ENCODE assay signal across 13 mouse cellular contexts in the genomic region with DNA sequence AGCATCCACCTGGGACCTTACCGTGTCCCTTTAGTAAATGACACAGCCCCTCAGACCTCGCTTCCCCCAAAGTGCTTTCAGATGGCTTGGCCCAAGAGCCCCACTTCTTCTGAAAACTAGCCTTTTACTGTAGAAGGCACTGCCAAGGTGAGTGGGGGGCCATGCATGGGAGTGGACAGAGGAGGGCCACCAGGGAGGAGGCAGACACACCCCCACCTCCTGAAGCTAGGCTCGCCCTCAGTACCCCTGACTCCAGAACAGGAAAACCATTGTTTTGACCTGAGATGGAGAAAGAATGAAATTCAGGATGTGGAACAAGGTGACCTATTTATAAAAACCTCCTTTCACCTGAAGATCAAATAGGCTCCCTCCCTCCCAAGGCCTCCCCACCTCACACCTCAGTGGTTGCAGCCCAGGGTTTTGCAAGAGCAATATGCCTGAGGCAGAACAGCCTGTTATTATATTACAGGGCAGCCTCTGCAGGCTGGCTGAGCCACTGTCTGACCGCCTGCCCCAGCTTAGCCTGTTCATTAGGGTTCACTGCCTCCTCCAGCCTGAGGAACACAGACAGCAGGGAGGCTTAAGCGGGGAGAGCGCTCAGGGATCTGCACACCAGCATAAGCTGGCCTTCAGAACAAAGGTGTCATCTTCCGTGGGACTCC. TPM values are rescaled to one million over a fixed set of nuclear protein-coding genes. Genes with fewer than 3 reads are reported as not detected.
DNase-seq lines count a peak whose midpoint lies in the region; ATAC-seq and TF ChIP-seq lines count a peak whose summit lies in the region.
"Had no signal": no experiment of that assay in that cellular context is flagged by ENCODE, and none has a peak within 500 bp of the region (broad histone marks: within the 10 kb centered on the region; RNA-seq: fewer than 3 reads in every experiment).

No protein-coding gene starts in this region.

- no peak overlapping the region for H3K4me3 ChIP-seq in kidney, adult 2 months (ENCODE audit: insufficient read depth, low read depth, low read length)
- 0 out of 2 replicates have a peak overlapping the region, but pooled peaks have one; percentile 11 for H3K4me3 ChIP-seq in embryonic facial prominence, embryonic 10.5 days
- no peak overlapping the region for H3K4me3 ChIP-seq in limb, embryonic 13.5 days
- H3K4me3 ChIP-seq: heart, embryonic 13.5 days; liver, embryonic 15.5 days; megakaryocyte, embryonic 14.5 days had no signal

- H3K9me3 ChIP-seq in embryonic facial prominence, embryonic 10.5 days = no peaks in the 10 kb centered on the region
- H3K9me3 ChIP-seq in limb, embryonic 13.5 days = no peaks in the 10 kb centered on the region
- H3K9me3 ChIP-seq: heart, embryonic 13.5 days; liver, embryonic 15.5 days had no signal

- no peak for TF ChIP-seq POLR2A in kidney, adult 2 months (IDR thresholded peaks at IDR 0.05; ENCODE audit: low read depth, low read length)

- DNase-seq in kidney, adult 2 months = peak; percentile 45
- DNase-seq in kidney, adult 9 months = no peak
- DNase-seq in embryonic facial prominence, embryonic 10.5 days (ENCODE audit: low spot score) = peak; percentile 43
- DNase-seq in testis, postnatal 14 days (ENCODE audit: low spot score) = no peak
- no peak for DNase-seq in heart, postnatal 36 days
- DNase-seq: adrenal gland, adult 8-10 months; gastrocnemius, postnatal 25 days; right cerebral cortex, postnatal 25 days had no signal

- no peaks in the 10 kb centered on the region for H3K4me1 ChIP-seq in kidney, adult 2 months (ENCODE audit: control insufficient read depth, insufficient read depth, low read length)
- H3K4me1 ChIP-seq in embryonic facial prominence, embryonic 10.5 days = peaks cover 89% of the 10 kb centered on the region
- peaks cover 92% of the 10 kb centered on the region for H3K4me1 ChIP-seq in limb, embryonic 13.5 days
- H3K4me1 ChIP-seq: liver, embryonic 15.5 days had no signal

- no peaks in the 10 kb centered on the region for H3K27me3 ChIP-seq in kidney, adult 2 months (replicated peaks; ENCODE audit: control insufficient read depth, insufficient read depth, low read length)
- H3K27me3 ChIP-seq in embryonic facial prominence, embryonic 10.5 days (replicated peaks; ENCODE audit: low read depth, poor library complexity, severe bottlenecking) = no peaks in the 10 kb centered on the region
- H3K27me3 ChIP-seq in limb, embryonic 13.5 days = no peaks in the 10 kb centered on the region
- H3K27me3 ChIP-seq: liver, embryonic 15.5 days had no signal

- 72% methylated on average over 7 of the region's 7 CpGs for WGBS in kidney, adult 2 months
- WGBS in embryonic facial prominence, embryonic 10.5 days = 46% methylated on average over 7 of the region's 7 CpGs
- 41% methylated on average over 7 of the region's 7 CpGs for WGBS in limb, embryonic 13.5 days

- no peak for TF ChIP-seq CTCF in kidney, adult 2 months (conservative IDR thresholded peaks at IDR 0.05; ENCODE audit: insufficient read depth, insufficient read length, low read depth, low read length)

- no peak overlapping the region for H3K9ac ChIP-seq in limb, embryonic 13.5 days
- H3K9ac ChIP-seq: heart, embryonic 13.5 days; liver, embryonic 15.5 days had no signal

- peak; percentile 29 for ATAC-seq in inflammation-experienced regulatory T-cells, adult 6 months
- peak; percentile 59 for ATAC-seq in limb, embryonic 13.5 days (ENCODE audit: low FRiP score, low read depth)

- no peaks in the 10 kb centered on the region for H3K36me3 ChIP-seq in kidney, adult 2 months (ENCODE audit: control insufficient read depth, insufficient read depth, low read length)
- H3K36me3 ChIP-seq in embryonic facial prominence, embryonic 10.5 days (replicated peaks) = 0 out of 2 replicates have a peak, but pooled peaks cover 3% of the 10 kb centered on the region
- H3K36me3 ChIP-seq in limb, embryonic 13.5 days = no peaks in the 10 kb centered on the region; the same call in 1 of the 2 replicates
- H3K36me3 ChIP-seq: heart, embryonic 13.5 days; liver, embryonic 15.5 days had no signal

- intact Hi-C loops in heart, postnatal 36 days (cut with DNase I) = no loop called here

- H3K4me2 ChIP-seq in limb, embryonic 13.5 days (replicated peaks) = peak overlapping the region; percentile 35; the same call in 1 of the 2 replicates
- H3K4me2 ChIP-seq: heart, embryonic 13.5 days; liver, embryonic 15.5 days had no signal

- no peak overlapping the region for H3K27ac ChIP-seq in kidney, adult 2 months (ENCODE audit: insufficient read depth, low read depth, low read length)
- H3K27ac ChIP-seq in embryonic facial prominence, embryonic 10.5 days (replicated peaks) = peak overlapping the region; percentile 79
- H3K27ac ChIP-seq in limb, embryonic 13.5 days = peak overlapping the region; percentile 75
- H3K27ac ChIP-seq: heart, embryonic 13.5 days; liver, embryonic 15.5 days had no signal

RNA-seq across cellular contexts. Expression of gene Spsb1, which starts 41.0 kb away (rescaled TPM):
- 6.5 and 6.7 TPM in 2 replicates for polyA plus RNA-seq in kidney, adult 2 months (2012; rRNA removed)
- 16.7 and 21.4 TPM in 2 replicates for polyA plus RNA-seq in embryonic facial prominence, embryonic 10.5 days (2016; fragmentation: Nextera tagmentation; extraction: Ambion mirVana)
- polyA plus RNA-seq in inflammation-experienced regulatory T-cells, adult 6 months (2017; shearing (Covaris generic)) = 1 to 10 TPM; 1.7 to 8.9 (median 7.9) TPM
- polyA plus RNA-seq in limb, embryonic 13.5 days (2015; fragmentation: Nextera tagmentation; extraction: Ambion mirVana) = 18.1 and 22.3 TPM in 2 replicates
- 10 to 100 TPM; 35.1 to 37.7 TPM for total RNA-seq in heart, postnatal 36 days (2021)

Comparison
In these comparisons a context has a peak if more than half of its experiments do, and no peak if none do; other contexts are left out.
1. DNase-seq: peak in kidney, adult 2 months (single experiment) and embryonic facial prominence, embryonic 10.5 days (single experiment); none in kidney, adult 9 months (single experiment), testis, postnatal 14 days (single experiment) and heart, postnatal 36 days (0 of 2).